Mouse (Mus musculus): ENCODE measurements around the gene Cep295. TPM values are rescaled to one million over a fixed set of nuclear protein-coding genes. Genes with fewer than 3 reads are reported as not detected.
"Not testable (repeated sequence)": the region's sequence is repeated elsewhere in the genome, so short reads cannot be mapped to it uniquely, and the experiment has no call there.

Cep295 gene
- total and polyA plus RNA-seq, 3 experiments: 57.0 to 1,483 (median 73.3) TPM

DNA sequence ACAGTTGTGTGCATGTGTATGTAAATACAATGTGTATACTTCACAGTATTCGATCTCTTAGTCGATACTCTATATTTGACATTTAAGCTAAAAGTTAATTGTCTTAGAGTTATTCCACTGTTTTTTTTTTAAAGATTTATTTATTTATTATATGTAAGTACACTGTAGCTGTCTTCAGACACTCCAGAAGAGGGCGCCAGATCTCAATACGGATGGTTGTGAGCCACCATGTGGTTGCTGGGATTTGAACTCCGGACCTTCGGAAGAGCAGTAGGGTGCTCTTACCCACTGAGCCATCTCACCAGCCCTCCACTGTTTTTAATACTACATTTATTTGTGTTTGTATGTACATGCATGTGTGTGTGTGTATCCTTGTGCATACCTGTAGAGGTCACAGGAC lies 55.6 kb downstream of the Cep295 start:
- not testable (repeated sequence) for H3K27me3 ChIP-seq (ENCODE audit: control insufficient read depth in 1 of 2, insufficient read depth in 2 of 2, low read length in 2 of 2); H3K9me3 ChIP-seq (replicated peaks; ENCODE audit: insufficient read depth, low read length); H3K9ac ChIP-seq (ENCODE audit: control insufficient read depth, low read depth, low read length, poor library complexity, severe bottlenecking); H3K27ac ChIP-seq (ENCODE audit: control insufficient read depth, low read depth, low read length); H3K4me3 ChIP-seq (ENCODE audit: control insufficient read depth in 1 of 2, insufficient read depth in 1 of 2, low read depth in 2 of 2, low read length in 2 of 2)
- peaks cover 15 to 19% of the 10 kb centered on the region in 2 experiments for H3K4me1 ChIP-seq (ENCODE audit: control insufficient read depth in 1 of 2, insufficient read depth in 2 of 2, low read length in 2 of 2)
- H3K79me2 ChIP-seq (ENCODE audit: control insufficient read depth, insufficient read depth, low read length, poor library complexity): peaks cover 22% of the 10 kb centered on the region
- TF ChIP-seq CTCF (IDR thresholded peaks at IDR 0.05 in 2 of 3, conservative IDR thresholded peaks at IDR 0.05 in 1 of 3; ENCODE audit: control insufficient read depth in 1 of 3, insufficient read depth in 1 of 3, low read depth in 2 of 3, low read length in 3 of 3, poor library complexity in 1 of 3, severe bottlenecking in 1 of 3): peak in 2 of 3 experiments; percentile 39 to 45; a peak in 4 of 6 replicates
- peaks cover 0 to 23% of the 10 kb centered on the region in 2 experiments; a peak in 3 of 4 replicates for H3K36me3 ChIP-seq (ENCODE audit: control insufficient read depth in 1 of 2, insufficient read depth in 2 of 2, low read length in 2 of 2)
- DNase-seq (ENCODE audit: low read depth, low spot score): peak; percentile 60

DNA sequence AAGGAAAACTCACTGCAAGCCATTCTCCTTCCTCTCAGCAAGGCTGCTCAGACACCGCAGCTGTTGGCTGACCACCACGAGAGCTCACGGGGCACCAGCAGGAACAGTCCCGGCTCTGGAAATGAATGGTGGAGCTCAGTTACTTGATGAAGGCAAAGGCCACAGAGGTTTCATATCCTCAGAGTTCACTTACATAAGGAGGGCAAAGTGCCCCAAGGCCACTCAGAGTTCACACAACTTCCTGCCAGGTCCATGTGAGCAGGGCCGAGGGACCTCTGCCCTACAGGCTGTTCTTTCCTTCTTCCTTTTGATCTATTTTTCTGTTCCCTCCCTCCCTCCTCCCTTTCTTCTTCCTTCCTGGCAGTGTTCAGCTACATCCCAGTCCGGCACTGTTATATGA lies 56.2 kb downstream of the Cep295 start:
- Histone ChIP-seq H3K9me3 (replicated peaks; ENCODE audit: insufficient read depth, low read length) (no peaks in the 10 kb centered on the region), H3K4me3 (ENCODE audit: control insufficient read depth in 1 of 2, insufficient read depth in 1 of 2, low read depth in 2 of 2, low read length in 2 of 2) (no peak overlapping the region), H3K79me2 (ENCODE audit: control insufficient read depth, insufficient read depth, low read length, poor library complexity) (peaks cover 16% of the 10 kb centered on the region), H3K27ac (ENCODE audit: control insufficient read depth, low read depth, low read length) (no peak overlapping the region), H3K4me1 (ENCODE audit: control insufficient read depth in 1 of 2, insufficient read depth in 2 of 2, low read length in 2 of 2) (peaks cover 15 to 19% of the 10 kb centered on the region in 2 experiments), H3K9ac (ENCODE audit: control insufficient read depth, low read depth, low read length, poor library complexity, severe bottlenecking) (no peak overlapping the region), H3K36me3 (ENCODE audit: control insufficient read depth in 1 of 2, insufficient read depth in 2 of 2, low read length in 2 of 2) (peaks cover 0 to 26% of the 10 kb centered on the region in 2 experiments; a peak in 2 of 4 replicates), H3K27me3 (ENCODE audit: control insufficient read depth in 1 of 2, insufficient read depth in 2 of 2, low read length in 2 of 2) (no peaks in the 10 kb centered on the region)
- DNase-seq (ENCODE audit: low read depth, low spot score): no peak
- TF ChIP-seq CTCF (IDR thresholded peaks at IDR 0.05 in 2 of 3, conservative IDR thresholded peaks at IDR 0.05 in 1 of 3; ENCODE audit: control insufficient read depth in 1 of 3, insufficient read depth in 1 of 3, low read depth in 2 of 3, low read length in 3 of 3, poor library complexity in 1 of 3, severe bottlenecking in 1 of 3) (no peak), TAL1 (IDR thresholded peaks at IDR 0.05; ENCODE audit: low read length) (no peak), E2F4 (IDR thresholded peaks at IDR 0.05; ENCODE audit: borderline replicate concordance, low read depth, low read length) (no peak), TCF12 (IDR thresholded peaks at IDR 0.05; ENCODE audit: low read depth, low read length) (no peak), ETS1 (IDR thresholded peaks at IDR 0.05; ENCODE audit: low read depth, low read length) (no peak), SMC3 (IDR thresholded peaks at IDR 0.05; ENCODE audit: low read depth, low read length) (no peak)

DNA sequence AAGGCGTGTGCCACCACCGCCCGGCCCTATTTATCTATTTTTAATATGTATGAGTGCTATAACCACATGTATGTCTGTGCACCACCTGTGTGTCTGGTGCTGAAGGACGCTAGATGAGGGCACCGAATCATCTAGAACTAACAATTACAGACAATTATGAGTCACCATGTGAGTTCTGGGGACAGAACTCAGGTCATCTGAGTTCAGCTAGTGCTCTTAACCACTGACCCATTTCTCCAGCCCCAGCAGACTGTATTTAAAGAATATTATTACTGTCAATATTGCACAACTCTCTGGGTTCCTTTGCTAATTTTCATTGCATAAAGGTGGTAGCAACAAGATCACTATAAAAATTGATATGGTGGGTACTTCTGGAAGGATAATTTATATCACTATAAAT lies 57.5 kb downstream of the Cep295 start:
- peaks cover 0 to 23% of the 10 kb centered on the region in 2 experiments; a peak in 2 of 4 replicates for H3K36me3 ChIP-seq (ENCODE audit: control insufficient read depth in 1 of 2, insufficient read depth in 2 of 2, low read length in 2 of 2)
- peaks cover 7% of the 10 kb centered on the region; the same call in 1 of the 2 replicates for H3K79me2 ChIP-seq (ENCODE audit: control insufficient read depth, insufficient read depth, low read length, poor library complexity)
- no peak overlapping the region for H3K9ac ChIP-seq (ENCODE audit: control insufficient read depth, low read depth, low read length, poor library complexity, severe bottlenecking)
- H3K27me3 ChIP-seq (ENCODE audit: control insufficient read depth in 1 of 2, insufficient read depth in 2 of 2, low read length in 2 of 2): no peaks in the 10 kb centered on the region
- H3K9me3 ChIP-seq (replicated peaks; ENCODE audit: insufficient read depth, low read length): no peaks in the 10 kb centered on the region
- no peak overlapping the region for H3K4me3 ChIP-seq (ENCODE audit: control insufficient read depth in 1 of 2, insufficient read depth in 1 of 2, low read depth in 2 of 2, low read length in 2 of 2)
- peaks cover 15% of the 10 kb centered on the region in 2 experiments for H3K4me1 ChIP-seq (ENCODE audit: control insufficient read depth in 1 of 2, insufficient read depth in 2 of 2, low read length in 2 of 2)
- TF ChIP-seq ELF1 (IDR thresholded peaks at IDR 0.05; ENCODE audit: low read depth, low read length): no peak
- no peak for TF ChIP-seq SIN3A (IDR thresholded peaks at IDR 0.05; ENCODE audit: low read length)
- no peak for TF ChIP-seq MAX (IDR thresholded peaks at IDR 0.05; ENCODE audit: low read length)
- no peak for TF ChIP-seq USF1 (IDR thresholded peaks at IDR 0.05; ENCODE audit: low read depth, low read length)
- no peak for TF ChIP-seq MAFK (IDR thresholded peaks at IDR 0.05; ENCODE audit: borderline replicate concordance, low read depth, low read length)
- no peak for TF ChIP-seq MAZ (IDR thresholded peaks at IDR 0.05; ENCODE audit: low read depth, low read length)
- no peak for TF ChIP-seq UBTF (IDR thresholded peaks at IDR 0.05; ENCODE audit: borderline replicate concordance, insufficient read depth, low read depth, low read length)
- TF ChIP-seq ETS1 (IDR thresholded peaks at IDR 0.05; ENCODE audit: low read depth, low read length): no peak
- no peak for TF ChIP-seq NELFE (IDR thresholded peaks at IDR 0.05; ENCODE audit: low read depth, low read length)
- no peak for TF ChIP-seq E2F4 (IDR thresholded peaks at IDR 0.05; ENCODE audit: borderline replicate concordance, low read depth, low read length)
- TF ChIP-seq TBP (IDR thresholded peaks at IDR 0.05; ENCODE audit: low read depth, low read length): no peak
- no peak for TF ChIP-seq MYC (IDR thresholded peaks at IDR 0.05; ENCODE audit: low read depth, low read length)
- TF ChIP-seq GATA1 (IDR thresholded peaks at IDR 0.05; ENCODE audit: low read depth, low read length): no peak
- no peak for TF ChIP-seq CHD1 (IDR thresholded peaks at IDR 0.05; ENCODE audit: low read depth, low read length)
- TF ChIP-seq JUND (IDR thresholded peaks at IDR 0.05; ENCODE audit: low read depth, low read length): no peak
- TF ChIP-seq CHD2 (IDR thresholded peaks at IDR 0.05; ENCODE audit: low read length): no peak
- TF ChIP-seq MEF2A (IDR thresholded peaks at IDR 0.05; ENCODE audit: extremely low read depth, insufficient replicate concordance, low read depth, low read length, poor library complexity, severe bottlenecking): no peak
- no peak for TF ChIP-seq RCOR1 (IDR thresholded peaks at IDR 0.05; ENCODE audit: low read depth, low read length)
- no peak overlapping the region for H3K27ac ChIP-seq (ENCODE audit: control insufficient read depth, low read depth, low read length)
- DNase-seq (ENCODE audit: low read depth, low spot score): no peak

Data from MEL (cell line).